Mouse (Mus musculus): ENCODE data around the gene Grn. TPM values are rescaled to one million over a fixed set of nuclear protein-coding genes. Genes with fewer than 3 reads are reported as not detected.
A peak's percentile ranks its signal among the peaks of the same experiment; 100 is the strongest.

Gene Grn
- polyA plus RNA-seq, 1 experiment from 2014 or later, result 88.9 TPM

DNA sequence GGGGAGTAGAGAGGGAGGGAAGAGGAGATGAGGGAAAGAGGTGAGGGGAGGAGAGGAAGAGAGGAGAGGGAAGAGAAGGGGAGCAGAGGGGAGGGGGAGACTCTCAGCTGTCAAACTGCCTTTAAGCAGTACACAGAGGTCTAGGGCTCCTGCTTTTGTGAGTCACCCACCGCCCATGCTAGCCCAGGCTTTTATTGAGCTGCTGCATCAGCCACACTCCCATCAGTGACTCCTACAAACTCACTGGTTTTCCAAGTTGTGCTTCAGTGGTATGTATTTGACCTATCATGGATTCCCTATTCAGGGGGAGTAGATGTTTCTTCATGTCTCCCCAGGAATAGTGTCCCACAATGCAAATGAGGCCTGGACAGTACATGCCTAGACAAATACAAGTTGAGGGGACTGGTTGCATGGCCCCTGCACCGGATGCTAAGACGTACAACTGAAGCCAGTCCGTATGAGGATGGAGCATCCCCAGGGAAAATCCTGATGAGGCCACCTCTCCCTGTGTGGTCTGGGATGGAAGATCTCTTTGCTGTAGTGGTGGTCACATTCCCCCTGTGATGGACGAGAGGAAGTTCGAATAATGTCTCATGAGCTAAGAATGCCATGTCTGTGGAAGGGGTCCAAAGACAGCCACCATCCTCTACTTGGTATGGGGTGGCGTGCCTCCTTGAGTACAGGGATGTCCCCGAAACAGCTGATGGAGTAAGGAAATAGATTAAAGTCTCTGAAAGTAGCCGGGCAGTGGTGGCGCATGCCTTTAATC lies 14.9 kb upstream of the Grn start:
- Histone ChIP-seq H3K36me3 (no peaks in the 10 kb centered on the region), H3K4me1 (replicated peaks) (0 out of 2 replicates have a peak, but pooled peaks cover 6% of the 10 kb centered on the region), H3K4me3 (no peak overlapping the region), H3K9me3 (no peaks in the 10 kb centered on the region), H3K27ac (no peak overlapping the region), H3K27me3 (ENCODE audit: insufficient read depth, poor library complexity, severe bottlenecking) (no peaks in the 10 kb centered on the region)
- no peak for DNase-seq (ENCODE audit: low spot score)
- WGBS, result 75% methylated on average over 10 of the region's 10 CpGs

- H3K9me3 ChIP-seq, result no peaks in the 10 kb centered on the region
- no peaks in the 10 kb centered on the region for H3K27me3 ChIP-seq (ENCODE audit: insufficient read depth, poor library complexity, severe bottlenecking)
- H3K27ac ChIP-seq, result no peak overlapping the region
- no peak overlapping the region for H3K4me3 ChIP-seq
- DNase-seq (ENCODE audit: low spot score), result no peak
- 72% methylated on average over 1 of the region's 1 CpGs for WGBS
- no peaks in the 10 kb centered on the region for H3K4me1 ChIP-seq (replicated peaks)
- H3K36me3 ChIP-seq, result no peaks in the 10 kb centered on the region
Measured at GRCm38 (mm10) chr11:102417160-102417559, 13.0 kb upstream of the Grn start.

DNA sequence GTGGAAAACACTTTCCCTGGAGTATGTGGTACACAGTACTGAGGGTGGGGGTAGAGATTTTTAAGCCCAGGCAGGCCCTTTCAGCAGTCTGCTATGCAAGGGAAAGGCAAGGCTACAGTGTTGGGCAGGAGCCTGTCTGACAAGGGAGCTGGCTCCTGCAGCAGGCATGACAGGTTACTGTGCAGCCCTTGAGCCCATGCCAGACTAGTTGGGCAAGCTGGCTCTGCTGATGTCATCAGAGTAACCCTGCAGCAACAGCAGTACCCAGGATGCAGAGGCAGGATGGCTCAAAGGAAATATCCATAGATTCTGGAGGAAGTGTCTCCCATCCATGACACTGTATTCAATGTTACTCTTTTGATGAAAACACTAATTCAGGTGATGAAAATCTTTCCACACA lies 11.2 kb upstream of the Grn start:
- no peaks in the 10 kb centered on the region for H3K9me3 ChIP-seq
- H3K27ac ChIP-seq, result no peak overlapping the region
- H3K4me1 ChIP-seq (replicated peaks), result no peaks in the 10 kb centered on the region
- H3K36me3 ChIP-seq, result no peaks in the 10 kb centered on the region
- no peaks in the 10 kb centered on the region for H3K27me3 ChIP-seq (ENCODE audit: insufficient read depth, poor library complexity, severe bottlenecking)
- no peak for DNase-seq (ENCODE audit: low spot score)
- no peak overlapping the region for H3K4me3 ChIP-seq

DNA sequence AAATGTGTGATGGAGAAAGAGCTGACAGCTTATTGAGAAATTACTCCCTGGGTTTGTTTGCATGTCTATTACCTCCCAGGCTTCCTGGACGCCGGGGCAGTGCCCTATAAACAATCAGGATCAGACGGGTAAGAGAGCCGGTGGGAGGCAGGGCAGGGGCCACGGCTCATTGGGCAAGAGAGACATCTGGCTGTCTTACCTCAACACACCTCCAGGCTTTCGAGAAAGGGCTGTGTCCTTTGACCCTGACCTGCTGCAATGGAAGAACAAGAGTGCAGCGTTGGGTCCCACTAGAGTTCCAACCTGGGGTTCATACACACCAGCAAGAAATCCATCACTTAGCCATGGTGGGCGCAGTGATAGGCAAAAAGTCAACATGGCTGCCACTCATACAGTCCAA lies 8.6 kb upstream of the Grn start:
- no peaks in the 10 kb centered on the region for H3K36me3 ChIP-seq
- H3K27me3 ChIP-seq (ENCODE audit: insufficient read depth, poor library complexity, severe bottlenecking), result 0 out of 2 replicates have a peak, but pooled peaks cover 4% of the 10 kb centered on the region
- H3K4me1 ChIP-seq (replicated peaks), result no peaks in the 10 kb centered on the region
- H3K4me3 ChIP-seq, result no peak overlapping the region
- DNase-seq (ENCODE audit: low spot score), result no peak
- no peak overlapping the region for H3K27ac ChIP-seq
- no peaks in the 10 kb centered on the region for H3K9me3 ChIP-seq
- WGBS, result 66% methylated on average over 8 of the region's 8 CpGs

DNA sequence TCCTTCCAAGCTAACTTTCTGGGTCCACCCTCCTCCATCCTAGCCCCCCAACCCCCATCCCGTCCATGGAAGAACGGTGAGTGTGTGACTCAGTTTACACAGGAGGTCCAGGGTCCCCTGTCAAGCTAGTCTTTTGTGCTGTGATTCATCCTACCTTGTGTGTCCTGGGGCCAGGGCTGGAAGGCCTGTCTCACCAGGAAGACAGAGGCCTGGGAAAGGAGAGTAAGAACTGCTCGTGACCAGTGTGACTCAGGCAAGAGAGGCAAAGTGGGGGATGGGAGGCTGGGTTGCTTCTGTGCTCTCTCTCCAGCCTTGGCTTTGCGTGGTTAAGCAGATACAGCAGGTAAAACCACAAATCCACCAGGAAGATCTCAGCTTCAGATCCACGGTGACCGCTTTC lies 5.4 kb upstream of the Grn start:
- H3K9me3 ChIP-seq, result no peaks in the 10 kb centered on the region
- no peaks in the 10 kb centered on the region for H3K36me3 ChIP-seq
- H3K27ac ChIP-seq, result no peak overlapping the region
- peaks cover 6% of the 10 kb centered on the region; the same call in 1 of the 2 replicates for H3K4me1 ChIP-seq (replicated peaks)
- H3K27me3 ChIP-seq (ENCODE audit: insufficient read depth, poor library complexity, severe bottlenecking), result peaks cover 11% of the 10 kb centered on the region; the same call in 1 of the 2 replicates
- 76% methylated on average over 6 of the region's 6 CpGs for WGBS
- H3K4me3 ChIP-seq, result no peak overlapping the region
- no peak for DNase-seq (ENCODE audit: low spot score)

GRCm38 (mm10) chr11:102425555-102426316 lies 4.4 kb upstream of the Grn start:
- peaks cover 11% of the 10 kb centered on the region; the same call in 1 of the 2 replicates for H3K27me3 ChIP-seq (ENCODE audit: insufficient read depth, poor library complexity, severe bottlenecking)

GRCm38 (mm10) chr11:102428981-102429540 lies 1.1 kb upstream of the Grn start:
- WGBS, result 73% methylated on average over 8 of the region's 8 CpGs
- peak overlapping the region; percentile 61; the same call in 1 of the 2 replicates for H3K4me3 ChIP-seq
- peaks cover 11% of the 10 kb centered on the region; the same call in 1 of the 2 replicates for H3K27me3 ChIP-seq (ENCODE audit: insufficient read depth, poor library complexity, severe bottlenecking)
- H3K27ac ChIP-seq, result no peak overlapping the region
- H3K9me3 ChIP-seq, result no peaks in the 10 kb centered on the region
- no peak for DNase-seq (ENCODE audit: low spot score)
- H3K4me1 ChIP-seq (replicated peaks), result peaks cover 40% of the 10 kb centered on the region
- peaks cover 16% of the 10 kb centered on the region for H3K36me3 ChIP-seq

More at GRCm38 (mm10) chr11:102425555-102426316, 4.4 kb upstream of the Grn start:
- no peak overlapping the region for H3K4me3 ChIP-seq
- H3K36me3 ChIP-seq, result no peaks in the 10 kb centered on the region
- 88% methylated on average over 8 of the region's 8 CpGs for WGBS
- no peak for DNase-seq (ENCODE audit: low spot score)
- H3K4me1 ChIP-seq (replicated peaks), result peaks cover 17% of the 10 kb centered on the region
- H3K27ac ChIP-seq, result no peak overlapping the region
- no peaks in the 10 kb centered on the region for H3K9me3 ChIP-seq

GRCm38 (mm10) chr11:102429551-102429950 lies 564 bp upstream of the Grn start:
- Histone ChIP-seq H3K27me3 (ENCODE audit: insufficient read depth, poor library complexity, severe bottlenecking) (peaks cover 9% of the 10 kb centered on the region; the same call in 1 of the 2 replicates), H3K4me1 (replicated peaks) (peaks cover 42% of the 10 kb centered on the region), H3K4me3 (peak overlapping the region; percentile 61), H3K9me3 (no peaks in the 10 kb centered on the region), H3K27ac (0 out of 2 replicates have a peak overlapping the region, but pooled peaks have one; percentile 82), H3K36me3 (peaks cover 17% of the 10 kb centered on the region)
- WGBS, result 46% methylated on average over 3 of the region's 3 CpGs
- no peak for DNase-seq (ENCODE audit: low spot score)

DNA sequence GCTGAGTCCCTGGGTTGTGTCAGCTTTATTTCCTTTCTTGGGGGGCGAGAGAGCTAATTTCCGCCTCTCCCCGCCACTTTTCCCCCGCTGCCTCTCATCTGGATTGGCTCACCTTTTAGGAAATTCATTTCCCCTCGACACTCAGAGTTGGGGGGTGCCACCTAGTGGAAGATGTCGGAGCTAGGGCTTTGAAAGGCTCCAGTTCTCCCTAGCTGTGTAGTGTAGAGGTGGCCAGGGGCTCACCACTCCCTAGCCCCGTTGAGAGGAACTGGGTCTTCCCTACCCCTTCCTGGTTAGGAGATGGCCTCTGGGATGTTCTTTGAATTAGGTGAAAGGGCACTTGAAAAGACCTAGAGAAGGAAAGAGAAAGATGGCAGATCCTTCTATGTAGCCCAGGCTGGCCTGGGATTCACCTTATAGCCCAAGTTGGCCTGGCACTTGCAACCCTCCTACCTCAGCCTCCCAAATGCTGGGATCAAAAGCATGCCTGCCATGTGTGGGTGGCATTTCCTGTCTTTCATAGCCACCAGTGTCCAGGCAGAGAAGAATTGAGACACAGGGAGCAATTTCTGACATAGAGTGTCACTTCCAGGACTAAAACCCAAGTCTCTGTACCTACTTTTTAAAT lies 1.0 kb downstream of the Grn start:
- Histone ChIP-seq H3K27me3 (ENCODE audit: insufficient read depth, poor library complexity, severe bottlenecking) (peaks cover 12% of the 10 kb centered on the region), H3K27ac (peak overlapping the region; percentile 82), H3K4me1 (replicated peaks) (peaks cover 42% of the 10 kb centered on the region), H3K9me3 (no peaks in the 10 kb centered on the region), H3K4me3 (peak overlapping the region; percentile 61), H3K36me3 (peaks cover 33% of the 10 kb centered on the region)
- 2% methylated on average over 7 of the region's 7 CpGs for WGBS
- peak; percentile 84 for DNase-seq (ENCODE audit: low spot score)

DNA sequence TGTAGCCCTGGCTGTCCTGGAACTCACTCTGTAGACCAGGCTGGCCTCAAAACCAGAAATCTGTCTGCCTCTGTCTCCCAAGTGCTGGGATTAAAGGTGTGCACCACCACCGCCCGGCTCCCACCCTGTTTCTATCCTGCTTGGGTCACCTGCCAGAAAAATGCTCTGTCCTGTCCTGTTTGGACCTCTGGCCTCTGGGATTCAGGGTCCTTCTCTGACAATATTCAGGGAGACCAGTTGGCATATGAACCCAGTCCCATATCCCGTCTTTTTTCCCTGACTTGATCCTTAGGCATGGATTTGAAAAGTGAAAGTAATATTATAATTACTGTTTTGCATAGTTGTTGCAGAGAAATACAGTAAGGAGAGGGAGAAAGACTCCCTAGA lies 1.6 kb downstream of the Grn start:
- peaks cover 43% of the 10 kb centered on the region for H3K4me1 ChIP-seq (replicated peaks)
- peaks cover 39% of the 10 kb centered on the region for H3K36me3 ChIP-seq
- H3K4me3 ChIP-seq, result no peak overlapping the region
- WGBS, result 87% methylated on average over 3 of the region's 3 CpGs
- H3K27ac ChIP-seq, result no peak overlapping the region
- peaks cover 18% of the 10 kb centered on the region for H3K27me3 ChIP-seq (ENCODE audit: insufficient read depth, poor library complexity, severe bottlenecking)
- no peaks in the 10 kb centered on the region for H3K9me3 ChIP-seq
- DNase-seq (ENCODE audit: low spot score), result no peak

DNA sequence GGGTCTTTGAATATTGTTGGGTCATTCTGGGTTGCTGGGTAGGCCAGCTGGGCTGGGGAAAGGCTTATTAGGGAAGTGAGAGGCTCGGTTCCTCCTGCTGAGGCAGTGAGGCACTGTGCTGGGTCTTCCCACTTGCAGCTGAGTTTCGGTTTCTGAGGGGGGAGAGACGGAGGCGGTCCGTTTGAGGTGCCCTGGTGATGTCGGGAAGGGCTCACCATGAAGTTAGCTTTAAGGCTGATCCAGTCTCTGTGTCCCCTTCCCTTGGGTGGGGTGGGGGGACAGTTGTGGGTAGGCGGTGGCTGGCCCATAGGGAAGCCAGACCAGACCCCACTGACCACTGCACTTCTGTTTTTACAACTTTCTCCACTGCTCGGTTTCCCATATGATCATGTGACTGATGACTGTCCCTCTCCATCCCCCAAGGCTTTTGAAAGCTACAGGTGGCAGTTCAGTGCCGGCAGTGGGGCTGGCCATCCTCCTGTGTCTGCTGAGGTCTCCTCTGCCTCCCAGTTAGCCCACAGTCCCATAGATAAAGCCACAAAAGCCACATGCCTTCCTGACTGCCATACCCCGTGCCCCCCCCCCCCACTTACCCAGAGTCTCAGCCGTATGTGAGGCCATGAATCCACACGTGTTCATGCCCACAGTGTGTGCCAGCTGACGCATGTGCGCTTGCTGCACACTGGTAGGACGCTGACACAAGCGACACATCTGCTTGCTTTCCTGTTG lies 2.2 kb downstream of the Grn start:
- Histone ChIP-seq H3K4me3 (no peak overlapping the region), H3K36me3 (peaks cover 44% of the 10 kb centered on the region)
- 64% methylated on average over 16 of the region's 16 CpGs for WGBS

GRCm38 (mm10) chr11:102432896-102433295 lies 2.8 kb downstream of the Grn start:
- WGBS, result 96% methylated on average over 6 of the region's 6 CpGs
- peaks cover 55% of the 10 kb centered on the region for H3K4me1 ChIP-seq (replicated peaks)
- no peak overlapping the region for H3K27ac ChIP-seq
- DNase-seq (ENCODE audit: low spot score), result no peak
- no peak overlapping the region for H3K4me3 ChIP-seq
- peaks cover 50% of the 10 kb centered on the region for H3K36me3 ChIP-seq
- peaks cover 27% of the 10 kb centered on the region for H3K27me3 ChIP-seq (ENCODE audit: insufficient read depth, poor library complexity, severe bottlenecking)
- no peaks in the 10 kb centered on the region for H3K9me3 ChIP-seq

More for the DNA sequence above, 2.2 kb downstream of the Grn start:
- H3K27ac ChIP-seq, result no peak overlapping the region
- H3K27me3 ChIP-seq (ENCODE audit: insufficient read depth, poor library complexity, severe bottlenecking), result peaks cover 24% of the 10 kb centered on the region
- no peaks in the 10 kb centered on the region for H3K9me3 ChIP-seq
- DNase-seq (ENCODE audit: low spot score), result no peak
- peaks cover 49% of the 10 kb centered on the region for H3K4me1 ChIP-seq (replicated peaks)

All from hindbrain, embryonic 10.5 days (tissue).